Mouse (Mus musculus): ENCODE results near the gene Gle1. TPM values are rescaled to one million over a fixed set of nuclear protein-coding genes. Genes with fewer than 3 reads are reported as not detected.

Gene Gle1
- polyA plus RNA-seq, 1 experiment = 36.6 TPM

GRCm38 (mm10) chr2:29948896-29949295 is 13.7 kb downstream of the Gle1 start:
- H3K27ac ChIP-seq (ENCODE audit: control insufficient read depth, insufficient read depth, low read length) = no peak overlapping the region
- TF ChIP-seq CTCF (IDR thresholded peaks at IDR 0.05; ENCODE audit: borderline replicate concordance, control insufficient read depth, extremely low read depth, insufficient read depth, low read length, poor library complexity) (no peak), POLR2A (IDR thresholded peaks at IDR 0.05; ENCODE audit: control insufficient read depth, extremely low read depth, insufficient read depth, low read length, poor library complexity) (no peak)
- no peaks in the 10 kb centered on the region for H3K4me1 ChIP-seq (replicated peaks; ENCODE audit: control insufficient read depth, insufficient read depth, low read length)
- H3K27me3 ChIP-seq (ENCODE audit: control insufficient read depth, insufficient read depth, low read length) = no peaks in the 10 kb centered on the region
- peaks cover 63% of the 10 kb centered on the region for H3K36me3 ChIP-seq (ENCODE audit: control insufficient read depth, insufficient read depth, low read length)
- no peak for DNase-seq
- H3K4me3 ChIP-seq (ENCODE audit: control insufficient read depth, insufficient read depth, low read length) = no peak overlapping the region
- WGBS = 95% methylated on average over 5 of the region's 5 CpGs

GRCm38 (mm10) chr2:29961246-29961645 is 26.0 kb downstream of the Gle1 start:
- Histone ChIP-seq H3K36me3 (ENCODE audit: control insufficient read depth, insufficient read depth, low read length) (peaks cover 10% of the 10 kb centered on the region), H3K27ac (ENCODE audit: control insufficient read depth, insufficient read depth, low read length) (no peak overlapping the region), H3K4me3 (ENCODE audit: control insufficient read depth, insufficient read depth, low read length) (no peak overlapping the region), H3K4me1 (replicated peaks; ENCODE audit: control insufficient read depth, insufficient read depth, low read length) (no peaks in the 10 kb centered on the region), H3K27me3 (ENCODE audit: control insufficient read depth, insufficient read depth, low read length) (no peaks in the 10 kb centered on the region)
- WGBS = 94% methylated on average over 7 of the region's 7 CpGs
- no peak for DNase-seq
- TF ChIP-seq POLR2A (IDR thresholded peaks at IDR 0.05; ENCODE audit: control insufficient read depth, extremely low read depth, insufficient read depth, low read length, poor library complexity) (no peak), CTCF (IDR thresholded peaks at IDR 0.05; ENCODE audit: borderline replicate concordance, control insufficient read depth, extremely low read depth, insufficient read depth, low read length, poor library complexity) (no peak)

DNA sequence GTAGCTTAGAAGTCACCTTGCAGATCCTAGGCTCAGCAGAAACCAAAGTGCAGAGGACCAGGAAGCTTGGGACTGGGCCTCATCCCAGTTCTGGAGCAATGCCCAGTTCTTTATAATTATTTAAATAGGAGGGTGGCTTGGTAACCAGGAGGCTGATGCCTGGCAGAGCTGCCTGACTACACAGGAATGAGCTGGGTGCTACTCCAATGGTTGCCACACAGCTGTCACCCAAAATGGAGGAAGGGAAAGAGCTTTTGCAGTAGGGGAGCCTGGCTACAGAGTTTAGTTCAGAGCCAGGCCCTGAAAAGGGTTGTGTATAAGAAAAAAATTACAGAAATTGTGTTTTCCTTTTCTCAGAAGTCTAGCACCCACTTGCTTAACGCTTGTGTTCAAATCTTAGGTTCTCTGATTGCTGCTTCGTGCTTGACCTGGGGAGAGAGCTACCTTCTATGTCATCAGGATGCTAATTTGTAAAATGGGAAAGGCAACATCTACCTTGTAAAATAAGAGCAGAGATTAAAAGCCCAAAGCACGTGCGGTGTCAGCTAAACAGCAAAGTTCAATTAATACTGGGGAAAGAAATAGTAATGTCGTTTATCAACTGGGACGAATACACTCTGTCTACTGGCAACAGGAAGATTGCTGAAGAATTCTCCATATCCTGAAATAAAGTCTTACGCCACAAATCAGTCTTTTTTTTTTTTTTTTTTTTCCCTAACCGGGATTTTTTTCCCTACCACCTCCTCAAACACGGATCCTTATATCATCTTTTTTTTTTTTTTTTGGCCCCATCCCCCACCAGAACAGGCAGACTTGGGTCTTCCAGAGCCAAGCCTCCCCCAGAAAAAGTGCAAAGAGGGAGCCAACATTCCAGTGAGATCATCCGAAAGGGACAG is 29.4 kb downstream of the Gle1 start:
- 30% methylated on average over 10 of the region's 10 CpGs for WGBS
- no peaks in the 10 kb centered on the region; the same call in 1 of the 2 replicates for H3K4me1 ChIP-seq (replicated peaks; ENCODE audit: control insufficient read depth, insufficient read depth, low read length)
- H3K27me3 ChIP-seq (ENCODE audit: control insufficient read depth, insufficient read depth, low read length) = no peaks in the 10 kb centered on the region
- no peaks in the 10 kb centered on the region for H3K36me3 ChIP-seq (ENCODE audit: control insufficient read depth, insufficient read depth, low read length)
- TF ChIP-seq POLR2A (IDR thresholded peaks at IDR 0.05; ENCODE audit: control insufficient read depth, extremely low read depth, insufficient read depth, low read length, poor library complexity) = no peak
- no peak for TF ChIP-seq CTCF (IDR thresholded peaks at IDR 0.05; ENCODE audit: borderline replicate concordance, control insufficient read depth, extremely low read depth, insufficient read depth, low read length, poor library complexity)
- DNase-seq = no peak
- H3K27ac ChIP-seq (ENCODE audit: control insufficient read depth, insufficient read depth, low read length) = 0 out of 2 replicates have a peak overlapping the region, but pooled peaks have one; percentile 6
- peak overlapping the region; percentile 81 for H3K4me3 ChIP-seq (ENCODE audit: control insufficient read depth, insufficient read depth, low read length)

- no peaks in the 10 kb centered on the region for H3K36me3 ChIP-seq (ENCODE audit: control insufficient read depth, insufficient read depth, low read length)
- H3K4me3 ChIP-seq (ENCODE audit: control insufficient read depth, insufficient read depth, low read length) = peak within 1 kb of the TSS; percentile 81
- no peaks in the 10 kb centered on the region; the same call in 1 of the 2 replicates for H3K4me1 ChIP-seq (replicated peaks; ENCODE audit: control insufficient read depth, insufficient read depth, low read length)
- H3K27ac ChIP-seq (ENCODE audit: control insufficient read depth, insufficient read depth, low read length) = 0 out of 2 replicates have a peak within 1 kb of the TSS, but pooled peaks have one; percentile 6
- peak; percentile 98 for DNase-seq
- under 1% methylated on average over 82 of the region's 82 CpGs for WGBS
- no peak for TF ChIP-seq CTCF (IDR thresholded peaks at IDR 0.05; ENCODE audit: borderline replicate concordance, control insufficient read depth, extremely low read depth, insufficient read depth, low read length, poor library complexity)
- peak; percentile 98 for TF ChIP-seq POLR2A (IDR thresholded peaks at IDR 0.05; ENCODE audit: control insufficient read depth, extremely low read depth, insufficient read depth, low read length, poor library complexity)
- H3K27me3 ChIP-seq (ENCODE audit: control insufficient read depth, insufficient read depth, low read length) = no peaks in the 10 kb centered on the region
Observed at GRCm38 (mm10) chr2:29965250-29965843, 30.1 kb downstream of the Gle1 start, which contains the start of gene Sptan1. TSS of gene Sptan1 (plus strand) at chr2:29965560.

- 0 out of 2 replicates have a peak, but pooled peaks have one; percentile 7 for TF ChIP-seq CTCF (IDR thresholded peaks at IDR 0.05; ENCODE audit: borderline replicate concordance, control insufficient read depth, extremely low read depth, insufficient read depth, low read length, poor library complexity)
- no peak for TF ChIP-seq POLR2A (IDR thresholded peaks at IDR 0.05; ENCODE audit: control insufficient read depth, extremely low read depth, insufficient read depth, low read length, poor library complexity)
- no peaks in the 10 kb centered on the region for H3K36me3 ChIP-seq (ENCODE audit: control insufficient read depth, insufficient read depth, low read length)
Observed at GRCm38 (mm10) chr2:29965906-29966305, 30.7 kb downstream of the Gle1 start.

GRCm38 (mm10) chr2:29966826-29967225 is 31.6 kb downstream of the Gle1 start:
- H3K27ac ChIP-seq (ENCODE audit: control insufficient read depth, insufficient read depth, low read length) = no peak overlapping the region
- no peaks in the 10 kb centered on the region; the same call in 1 of the 2 replicates for H3K4me1 ChIP-seq (replicated peaks; ENCODE audit: control insufficient read depth, insufficient read depth, low read length)
- no peak for DNase-seq
- TF ChIP-seq POLR2A (IDR thresholded peaks at IDR 0.05; ENCODE audit: control insufficient read depth, extremely low read depth, insufficient read depth, low read length, poor library complexity) (no peak), CTCF (IDR thresholded peaks at IDR 0.05; ENCODE audit: borderline replicate concordance, control insufficient read depth, extremely low read depth, insufficient read depth, low read length, poor library complexity) (no peak)
- no peaks in the 10 kb centered on the region for H3K27me3 ChIP-seq (ENCODE audit: control insufficient read depth, insufficient read depth, low read length)
- WGBS = 77% methylated on average over 2 of the region's 2 CpGs
- no peaks in the 10 kb centered on the region for H3K36me3 ChIP-seq (ENCODE audit: control insufficient read depth, insufficient read depth, low read length)
- no peak overlapping the region for H3K4me3 ChIP-seq (ENCODE audit: control insufficient read depth, insufficient read depth, low read length)

More at GRCm38 (mm10) chr2:29965906-29966305, 30.7 kb downstream of the Gle1 start:
- WGBS = 1% methylated on average over 37 of the region's 41 CpGs
- Histone ChIP-seq H3K27me3 (ENCODE audit: control insufficient read depth, insufficient read depth, low read length) (no peaks in the 10 kb centered on the region), H3K4me3 (ENCODE audit: control insufficient read depth, insufficient read depth, low read length) (peak overlapping the region; percentile 81), H3K4me1 (replicated peaks; ENCODE audit: control insufficient read depth, insufficient read depth, low read length) (no peaks in the 10 kb centered on the region; the same call in 1 of the 2 replicates), H3K27ac (ENCODE audit: control insufficient read depth, insufficient read depth, low read length) (no peak overlapping the region)
- peak; percentile 71 for DNase-seq
